Mouse (Mus musculus): ENCODE measurements around the gene Ten1. TPM values are rescaled to one million over a fixed set of nuclear protein-coding genes. Genes with fewer than 3 reads are reported as not detected.
A peak's percentile ranks its signal among the peaks of the same experiment; 100 is the strongest.

Gene Ten1
- polyA plus RNA-seq, 1 experiment from 2014 or later: 60.0 TPM

DNA sequence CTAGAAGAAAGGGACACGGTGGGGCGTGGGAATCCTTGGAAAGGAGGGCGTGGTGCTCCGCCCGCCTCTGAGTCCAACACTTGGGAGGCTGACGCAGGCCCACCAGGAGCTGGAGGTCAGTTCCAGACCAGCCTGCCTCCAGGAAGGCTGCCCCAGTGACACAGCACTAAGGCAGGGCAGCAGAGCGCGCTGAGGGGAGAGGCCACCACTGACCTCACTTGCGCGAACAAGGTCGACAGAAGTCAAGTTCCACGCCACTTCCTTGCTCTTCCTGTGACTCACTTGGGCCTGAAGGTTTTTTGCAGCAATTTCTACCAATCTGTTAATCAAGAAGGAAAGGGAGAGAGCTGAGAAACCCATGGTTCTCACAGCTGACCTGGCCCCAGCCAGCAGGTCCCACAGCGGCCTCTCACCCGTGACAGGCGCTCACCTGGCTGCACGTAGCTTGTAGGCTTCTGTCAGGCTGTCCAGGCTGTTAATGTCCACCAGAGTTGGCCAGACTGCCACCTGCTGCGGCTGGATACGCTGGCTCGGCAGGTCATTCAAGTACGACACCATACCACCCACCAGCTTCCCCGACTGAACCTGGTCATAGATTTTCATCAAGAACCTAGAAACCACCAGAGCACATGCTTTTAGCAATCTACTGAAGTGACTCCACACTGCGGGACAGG is 23.7 kb upstream of the Ten1 start:
- WGBS: 88% methylated on average over 22 of the region's 22 CpGs
- Histone ChIP-seq H3K4me1 (no peaks in the 10 kb centered on the region), H3K27me3 (no peaks in the 10 kb centered on the region), H3K9me3 (no peaks in the 10 kb centered on the region), H3K4me2 (replicated peaks) (no peak overlapping the region), H3K9ac (replicated peaks) (no peak overlapping the region), H3K4me3 (no peak overlapping the region), H3K27ac (replicated peaks) (no peak overlapping the region), H3K36me3 (peaks cover 79% of the 10 kb centered on the region)
- no peak for ATAC-seq (ENCODE audit: low FRiP score, low read depth)

DNA sequence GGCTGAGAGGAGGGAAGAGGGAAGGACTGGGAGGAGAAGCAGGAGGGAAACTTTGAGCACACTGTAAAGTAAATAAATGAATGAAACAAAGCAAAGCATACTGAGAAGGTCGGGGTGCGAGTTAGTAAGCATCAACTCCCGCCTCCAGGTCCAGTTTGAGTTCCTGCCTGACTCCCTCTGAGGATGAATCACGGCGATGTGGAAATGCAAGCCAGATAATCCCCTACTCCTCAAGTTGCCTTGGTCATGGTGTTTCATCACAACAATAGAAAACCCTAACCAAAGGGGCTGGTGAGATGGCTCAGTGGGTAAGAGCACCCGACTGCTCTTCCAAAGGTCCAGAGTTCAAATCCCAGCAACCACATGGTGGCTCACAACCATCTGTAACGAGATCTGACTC is 22.6 kb upstream of the Ten1 start:
- H3K4me2 ChIP-seq (replicated peaks): no peak overlapping the region
- H3K36me3 ChIP-seq: peaks cover 90% of the 10 kb centered on the region
- no peak overlapping the region for H3K4me3 ChIP-seq
- WGBS: 84% methylated on average over 7 of the region's 7 CpGs
- no peaks in the 10 kb centered on the region for H3K27me3 ChIP-seq
- no peaks in the 10 kb centered on the region for H3K9me3 ChIP-seq
- no peak overlapping the region for H3K27ac ChIP-seq (replicated peaks)
- no peaks in the 10 kb centered on the region for H3K4me1 ChIP-seq
- ATAC-seq (ENCODE audit: low FRiP score, low read depth): no peak
- no peak overlapping the region for H3K9ac ChIP-seq (replicated peaks)

DNA sequence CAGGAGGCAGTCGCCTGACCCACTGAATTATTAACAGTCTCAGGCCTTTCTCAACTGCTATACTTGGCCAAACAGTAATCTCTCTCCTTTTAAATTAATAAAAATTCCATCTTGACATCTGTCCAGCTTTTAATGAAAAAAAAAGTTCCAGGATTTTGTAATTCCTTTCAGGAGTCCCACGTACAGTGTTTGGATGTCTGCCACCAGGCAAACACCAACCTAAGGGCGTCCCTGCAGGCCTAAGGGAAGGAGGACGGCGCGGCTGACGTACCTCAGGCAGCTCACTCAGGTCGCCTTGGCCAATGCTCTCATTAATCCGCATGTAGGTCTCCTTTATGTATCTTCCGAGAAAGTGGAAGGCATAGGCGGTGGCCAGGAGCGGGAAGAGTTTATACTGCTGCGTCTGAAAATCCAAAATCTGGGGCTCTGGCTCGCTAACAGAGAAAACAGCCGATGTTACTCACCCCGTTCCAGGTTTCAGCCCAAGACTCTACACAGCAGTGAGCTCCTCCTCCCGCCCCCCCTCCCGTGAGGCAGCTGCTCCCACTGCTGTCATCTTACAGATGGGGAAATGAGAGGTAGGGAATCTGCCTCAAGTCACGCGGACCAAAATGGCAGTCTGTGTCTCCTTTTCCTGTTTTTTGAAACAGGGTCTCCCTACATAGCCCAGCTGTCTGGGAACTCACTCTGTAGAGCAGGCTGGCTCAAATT is 20.1 kb upstream of the Ten1 start:
- WGBS: 90% methylated on average over 20 of the region's 20 CpGs
- no peak overlapping the region for H3K9ac ChIP-seq (replicated peaks)

DNA sequence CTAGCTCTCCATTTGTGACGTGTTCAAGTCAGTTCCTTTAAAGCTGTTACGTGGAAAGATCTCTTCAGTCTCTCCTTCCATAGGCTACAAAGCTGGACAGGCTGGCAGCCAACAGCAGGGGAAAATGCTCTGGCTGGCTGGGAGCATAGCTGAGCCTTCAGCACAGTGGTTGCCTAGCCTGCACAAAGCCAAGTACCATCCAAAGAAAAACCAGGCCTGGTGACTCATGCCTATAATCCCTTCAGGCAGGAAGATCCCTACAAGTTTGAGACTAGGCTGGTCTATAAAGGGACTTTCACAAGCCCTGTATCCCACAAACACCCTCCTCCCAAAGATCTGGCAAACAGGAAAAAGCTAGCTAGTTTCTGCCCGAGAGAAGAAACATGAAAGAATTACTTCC is 12.8 kb upstream of the Ten1 start:
- H3K36me3 ChIP-seq: peaks cover 45% of the 10 kb centered on the region
- no peak overlapping the region for H3K9ac ChIP-seq (replicated peaks)
- no peaks in the 10 kb centered on the region for H3K27me3 ChIP-seq
- peaks cover 8% of the 10 kb centered on the region; the same call in 1 of the 2 replicates for H3K4me1 ChIP-seq
- no peak overlapping the region for H3K4me2 ChIP-seq (replicated peaks)
- WGBS: 88% methylated on average over 3 of the region's 3 CpGs
- no peak overlapping the region for H3K4me3 ChIP-seq
- H3K27ac ChIP-seq (replicated peaks): 0 out of 2 replicates have a peak overlapping the region, but pooled peaks have one; percentile 20
- ATAC-seq (ENCODE audit: low FRiP score, low read depth): no peak
- no peaks in the 10 kb centered on the region for H3K9me3 ChIP-seq

More for the DNA sequence above, 20.1 kb upstream of the Ten1 start:
- Histone ChIP-seq H3K36me3 (peaks cover 83% of the 10 kb centered on the region), H3K4me1 (no peaks in the 10 kb centered on the region), H3K9me3 (no peaks in the 10 kb centered on the region), H3K27ac (replicated peaks) (no peak overlapping the region), H3K4me3 (no peak overlapping the region), H3K27me3 (no peaks in the 10 kb centered on the region), H3K4me2 (replicated peaks) (no peak overlapping the region)
- no peak for ATAC-seq (ENCODE audit: low FRiP score, low read depth)

DNA sequence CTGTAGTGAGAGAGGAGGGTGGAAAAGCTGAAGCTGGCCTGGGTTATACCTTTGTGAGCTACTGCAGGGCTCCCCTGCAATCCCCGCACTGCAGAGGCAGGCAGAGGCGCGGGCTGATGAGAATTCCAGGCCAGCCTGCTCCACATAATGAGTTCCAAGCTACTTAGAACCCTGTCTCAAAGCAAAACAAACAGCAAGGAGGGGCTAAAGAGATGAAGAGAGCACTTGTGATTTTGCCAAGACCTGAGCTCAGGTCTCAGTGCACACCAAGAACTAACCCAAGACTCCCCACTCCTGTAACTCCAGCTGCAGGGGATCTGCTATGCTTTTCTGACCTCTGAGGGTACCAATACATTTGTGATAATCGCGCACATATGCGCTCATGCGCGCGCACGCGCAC is 12.3 kb upstream of the Ten1 start:
- Histone ChIP-seq H3K4me2 (replicated peaks) (no peak overlapping the region), H3K36me3 (peaks cover 49% of the 10 kb centered on the region), H3K4me3 (no peak overlapping the region), H3K4me1 (peaks cover 8% of the 10 kb centered on the region; the same call in 1 of the 2 replicates), H3K9me3 (no peaks in the 10 kb centered on the region), H3K9ac (replicated peaks) (no peak overlapping the region), H3K27me3 (no peaks in the 10 kb centered on the region), H3K27ac (replicated peaks) (no peak overlapping the region; the same call in 1 of the 2 replicates)
- ATAC-seq (ENCODE audit: low FRiP score, low read depth): no peak
- WGBS: 79% methylated on average over 11 of the region's 11 CpGs

DNA sequence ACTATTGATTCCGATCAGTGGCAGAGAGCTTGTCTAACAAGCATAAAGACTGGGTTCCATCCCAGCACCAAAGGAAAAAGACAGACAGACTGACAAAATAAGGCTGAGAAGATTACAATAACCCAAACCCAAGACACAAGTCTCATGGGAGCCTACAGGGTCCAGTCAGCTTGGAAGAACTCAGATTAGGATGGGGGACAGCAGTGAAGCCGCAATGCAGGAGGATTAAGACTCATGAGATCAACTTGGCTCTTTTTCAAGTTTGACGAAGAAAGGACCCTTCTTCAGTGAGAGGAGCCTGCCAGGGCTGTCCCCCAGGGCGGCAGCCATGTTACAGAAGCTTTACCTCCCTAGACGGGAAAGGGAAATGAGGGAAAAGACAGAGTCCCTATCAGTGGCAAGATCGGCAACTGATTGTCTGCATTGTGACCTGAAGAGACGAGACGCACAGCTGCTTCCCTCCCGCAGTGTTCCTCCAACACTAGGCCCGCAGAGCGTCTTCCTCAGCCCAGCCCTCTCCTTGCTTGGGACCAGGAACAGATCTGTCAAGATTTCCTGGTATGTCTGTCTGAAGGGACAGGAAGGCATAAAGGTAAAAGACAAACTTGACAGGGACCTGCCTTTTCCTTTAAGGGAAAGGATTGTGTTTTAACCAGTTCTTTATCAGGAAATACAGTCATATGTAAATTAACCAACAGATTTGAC is 11.3 kb upstream of the Ten1 start:
- WGBS: 46% methylated on average over 11 of the region's 11 CpGs
- peaks cover 8% of the 10 kb centered on the region; the same call in 1 of the 2 replicates for H3K4me1 ChIP-seq
- H3K9me3 ChIP-seq: no peaks in the 10 kb centered on the region
- no peak for ATAC-seq (ENCODE audit: low FRiP score, low read depth)
- no peak overlapping the region for H3K4me2 ChIP-seq (replicated peaks)
- peaks cover 43% of the 10 kb centered on the region for H3K36me3 ChIP-seq
- H3K27ac ChIP-seq (replicated peaks): no peak overlapping the region; the same call in 1 of the 2 replicates
- H3K27me3 ChIP-seq: no peaks in the 10 kb centered on the region
- H3K4me3 ChIP-seq: no peak overlapping the region
- H3K9ac ChIP-seq (replicated peaks): no peak overlapping the region

DNA sequence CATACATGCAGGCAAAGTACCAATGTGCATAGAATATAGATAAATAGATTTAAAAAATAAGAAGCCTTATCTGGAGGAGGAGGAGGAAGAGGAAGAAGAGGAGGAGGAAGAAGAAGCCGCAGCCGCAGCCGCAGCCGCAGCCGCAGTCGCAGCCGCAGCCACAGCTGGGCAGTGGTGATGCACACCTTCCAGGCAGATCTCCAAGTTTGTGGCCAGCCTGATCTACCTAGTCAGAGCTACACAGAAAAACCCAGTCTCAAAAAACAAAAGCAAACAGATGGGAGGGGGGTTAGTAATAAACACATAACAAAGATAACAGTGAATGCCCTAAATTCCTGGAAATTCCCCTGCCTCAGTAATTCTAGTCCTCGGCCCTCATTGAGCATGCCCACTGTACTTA is 4.0 kb upstream of the Ten1 start:
- no peak overlapping the region for H3K4me2 ChIP-seq (replicated peaks)
- no peaks in the 10 kb centered on the region for H3K27me3 ChIP-seq
- 97% methylated on average over 8 of the region's 8 CpGs for WGBS
- H3K27ac ChIP-seq (replicated peaks): no peak overlapping the region
- H3K36me3 ChIP-seq: peaks cover 18% of the 10 kb centered on the region
- H3K4me1 ChIP-seq: peaks cover 12% of the 10 kb centered on the region
- H3K9me3 ChIP-seq: no peaks in the 10 kb centered on the region
- no peak for ATAC-seq (ENCODE audit: low FRiP score, low read depth)
- H3K9ac ChIP-seq (replicated peaks): no peak overlapping the region
- H3K4me3 ChIP-seq: no peak overlapping the region

DNA sequence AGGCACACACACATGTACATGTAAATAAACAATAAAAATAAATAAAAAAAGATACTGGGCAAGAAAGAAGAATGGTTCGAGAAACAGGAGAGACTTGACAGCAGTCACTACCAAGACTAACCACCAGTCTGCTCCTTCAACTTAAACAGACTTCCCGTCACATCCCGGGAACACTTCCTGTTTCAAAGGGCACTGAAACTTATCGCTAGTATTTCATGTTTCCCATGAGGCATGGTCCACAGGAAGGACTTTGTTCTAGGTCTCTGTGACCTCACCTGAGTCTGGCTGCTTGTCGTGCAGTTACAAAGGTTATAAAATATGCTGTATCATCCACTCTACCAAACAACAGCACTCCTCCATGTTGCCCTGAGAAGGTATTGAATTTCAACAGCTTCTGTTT is 3.4 kb upstream of the Ten1 start:
- Histone ChIP-seq H3K9ac (replicated peaks) (no peak overlapping the region), H3K36me3 (peaks cover 15% of the 10 kb centered on the region; the same call in 1 of the 2 replicates), H3K27me3 (no peaks in the 10 kb centered on the region), H3K27ac (replicated peaks) (no peak overlapping the region), H3K4me2 (replicated peaks) (no peak overlapping the region), H3K9me3 (no peaks in the 10 kb centered on the region), H3K4me3 (no peak overlapping the region), H3K4me1 (peaks cover 13% of the 10 kb centered on the region)
- ATAC-seq (ENCODE audit: low FRiP score, low read depth): no peak
- WGBS: 82% methylated on average over 5 of the region's 5 CpGs

DNA sequence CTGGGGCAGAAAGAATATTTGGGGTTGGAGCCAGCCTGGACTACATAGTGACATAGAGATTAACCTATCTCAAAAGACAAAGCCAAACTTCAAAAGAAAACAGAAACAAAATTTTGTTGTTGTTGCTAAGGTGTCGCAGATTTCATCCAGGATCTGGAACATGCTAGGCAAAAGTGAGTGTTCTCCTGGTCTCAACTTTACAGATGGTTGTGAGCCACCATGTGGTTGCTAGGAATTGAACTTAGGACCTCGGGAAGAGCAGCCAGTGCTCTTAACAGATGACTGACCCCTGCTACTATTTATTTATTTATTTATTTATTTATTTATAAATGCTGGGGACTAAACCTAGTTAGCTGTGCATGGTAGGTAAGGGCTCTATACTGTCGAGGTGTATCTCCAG is 2.3 kb upstream of the Ten1 start:
- Histone ChIP-seq H3K36me3 (peaks cover 10% of the 10 kb centered on the region; the same call in 1 of the 2 replicates), H3K9ac (replicated peaks) (no peak overlapping the region), H3K27ac (replicated peaks) (no peak overlapping the region), H3K4me3 (no peak overlapping the region), H3K9me3 (no peaks in the 10 kb centered on the region), H3K27me3 (no peaks in the 10 kb centered on the region), H3K4me1 (peaks cover 13% of the 10 kb centered on the region), H3K4me2 (replicated peaks) (no peak overlapping the region)
- ATAC-seq (ENCODE audit: low FRiP score, low read depth): no peak
- 89% methylated on average over 3 of the region's 3 CpGs for WGBS

DNA sequence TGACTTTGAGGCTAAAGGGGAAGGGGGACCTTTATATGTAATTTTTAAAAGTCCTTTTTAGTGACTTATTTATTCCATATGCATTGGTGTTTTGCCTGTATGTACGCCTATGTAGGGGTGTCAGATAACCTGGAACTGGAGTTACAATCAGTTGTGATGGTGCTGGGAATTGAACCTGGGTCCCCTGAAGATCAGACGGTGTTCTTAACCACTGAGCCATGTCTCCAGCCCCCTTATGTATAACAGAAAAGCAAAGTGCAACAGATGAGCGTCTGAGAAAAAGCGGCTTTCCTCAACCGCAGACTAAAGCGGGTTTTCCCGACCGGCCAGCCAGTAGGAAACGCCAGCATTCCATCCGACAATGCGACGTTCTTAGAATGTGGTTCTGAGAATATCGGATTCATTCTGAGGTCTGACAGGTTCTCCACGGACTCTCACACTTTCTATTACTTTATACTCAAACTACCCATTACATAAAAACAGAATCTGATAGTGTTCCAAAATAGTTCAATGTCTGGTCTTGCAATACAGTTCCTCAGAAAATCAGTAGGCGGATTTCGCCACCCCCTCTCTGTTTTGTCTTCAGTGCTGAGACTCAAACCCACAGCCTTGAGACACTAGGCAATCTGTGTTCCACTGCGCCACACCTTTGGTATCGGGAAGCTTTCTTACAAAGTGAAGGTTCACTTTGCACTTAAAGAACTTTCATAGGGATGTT is 1.6 kb upstream of the Ten1 start:
- no peak overlapping the region for H3K4me3 ChIP-seq
- H3K4me2 ChIP-seq (replicated peaks): peak overlapping the region; percentile 78
- WGBS: 94% methylated on average over 18 of the region's 18 CpGs
- peaks cover 10% of the 10 kb centered on the region; the same call in 1 of the 2 replicates for H3K36me3 ChIP-seq
- no peaks in the 10 kb centered on the region for H3K27me3 ChIP-seq
- no peaks in the 10 kb centered on the region for H3K9me3 ChIP-seq
- no peak overlapping the region for H3K9ac ChIP-seq (replicated peaks)
- H3K27ac ChIP-seq (replicated peaks): no peak overlapping the region
- ATAC-seq (ENCODE audit: low FRiP score, low read depth): no peak
- peaks cover 13% of the 10 kb centered on the region for H3K4me1 ChIP-seq

DNA sequence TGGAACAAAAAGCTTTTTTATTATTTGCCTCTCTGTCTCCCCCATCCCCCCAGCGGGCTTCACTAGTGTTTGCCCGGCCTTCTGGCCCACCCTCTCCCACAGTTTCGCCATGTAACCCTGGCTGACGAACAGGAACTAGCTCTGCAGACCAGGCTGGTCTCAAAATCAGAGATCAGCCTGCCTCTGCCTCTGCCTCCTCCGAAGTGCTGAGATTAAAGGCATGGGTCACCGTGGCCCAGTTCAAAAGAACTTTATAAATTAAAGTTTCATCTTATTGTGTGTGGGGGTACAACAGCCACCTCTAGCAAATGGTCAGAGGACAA is 1.1 kb upstream of the Ten1 start:
- H3K9me3 ChIP-seq: no peaks in the 10 kb centered on the region
- H3K4me1 ChIP-seq: peaks cover 13% of the 10 kb centered on the region
- 95% methylated on average over 6 of the region's 6 CpGs for WGBS
- H3K4me2 ChIP-seq (replicated peaks): peak overlapping the region; percentile 78
- H3K27ac ChIP-seq (replicated peaks): no peak overlapping the region
- ATAC-seq (ENCODE audit: low FRiP score, low read depth): no peak
- peaks cover 11% of the 10 kb centered on the region; the same call in 1 of the 2 replicates for H3K36me3 ChIP-seq
- no peak overlapping the region for H3K4me3 ChIP-seq
- no peak overlapping the region for H3K9ac ChIP-seq (replicated peaks)
- no peaks in the 10 kb centered on the region for H3K27me3 ChIP-seq
